Mouse (Mus musculus) MEL (cell line): ENCODE measurements around the gene Dctn5. TPM values are rescaled to one million over a fixed set of nuclear protein-coding genes. Genes with fewer than 3 reads are reported as not detected.

ENCODE experiments used
- DNase-seq: peaks from one replicate; pipeline ENCODE4 v3.0.0; 2011; ENCODE audit warnings: low read depth, low spot score
- H3K27ac ChIP-seq: 2 replicates; pipeline ENCODE4 v1.5.1; 2012; ENCODE audit warnings: low read depth, mild to moderate bottlenecking, control low read depth, low read length, moderate library complexity; ENCODE audit not compliant: control insufficient read depth
- H3K27me3 ChIP-seq, 2 experiments: fragments of 150-350 bp in 1 of 2; sonication (generic) in 1 of 2; 2 replicates each; pipeline ENCODE4 v1.6.1; 2012; ENCODE audit warnings: low read length in 2 of 2, mild to moderate bottlenecking in 2 of 2, improper control_type of control experiment in 1 of 2, moderate library complexity in 1 of 2; ENCODE audit not compliant: insufficient read depth in 2 of 2, control insufficient read depth in 1 of 2
- H3K36me3 ChIP-seq, 2 experiments: 2 replicates each; pipeline ENCODE4 v1.6.1; 2012 to 2014; ENCODE audit warnings: low read length in 2 of 2, improper control_type of control experiment in 1 of 2, inconsistent platforms in 1 of 2, mild to moderate bottlenecking in 1 of 2; ENCODE audit not compliant: insufficient read depth in 2 of 2, control insufficient read depth in 1 of 2
- H3K4me1 ChIP-seq, 2 experiments: fragments of 150-350 bp in 1 of 2; sonication (generic) in 1 of 2; 2 replicates each; pipeline ENCODE4 v1.6.1; 2012; ENCODE audit warnings: low read length in 2 of 2, improper control_type of control experiment in 1 of 2, mild to moderate bottlenecking in 1 of 2; ENCODE audit not compliant: insufficient read depth in 2 of 2, control insufficient read depth in 1 of 2
- H3K4me3 ChIP-seq, 2 experiments: fragments of 150-350 bp in 1 of 2; sonication (generic) in 1 of 2; 2 replicates each; pipeline ENCODE4 v1.5.1; 2012; ENCODE audit warnings: low read depth in 2 of 2, low read length in 2 of 2, mild to moderate bottlenecking in 2 of 2, moderate library complexity in 2 of 2, control low read depth in 1 of 2, improper control_type of control experiment in 1 of 2; ENCODE audit not compliant: control insufficient read depth in 1 of 2, insufficient read depth in 1 of 2
- H3K79me2 ChIP-seq: 2 replicates; pipeline ENCODE4 v1.6.1; 2012; ENCODE audit warnings: mild to moderate bottlenecking, low read length, moderate library complexity; ENCODE audit not compliant: control insufficient read depth, poor library complexity, insufficient read depth
- H3K9ac ChIP-seq: 2 replicates; pipeline ENCODE4 v1.6.1; 2012; ENCODE audit warnings: low read depth, mild to moderate bottlenecking, control low read depth, low read length, moderate library complexity; ENCODE audit not compliant: control insufficient read depth, poor library complexity, severe bottlenecking
- H3K9me3 ChIP-seq: fragments of 150-350 bp; sonication (generic); replicated peaks from 2 replicates; pipeline ENCODE4 v1.6.1; 2012; ENCODE audit warnings: mild to moderate bottlenecking, low read length, improper control_type of control experiment, moderate library complexity; ENCODE audit not compliant: insufficient read depth
- CHD2 ChIP-seq: IDR thresholded peaks from 2 replicates; pipeline ENCODE4 v1.6.1; 2011; ENCODE audit warnings: low read length, improper control_type of control experiment
- ELF1 ChIP-seq: IDR thresholded peaks from 2 replicates; pipeline ENCODE4 v1.6.1; 2014; ENCODE audit warnings: low read depth, mild to moderate bottlenecking, inconsistent platforms, low read length, improper control_type of control experiment, moderate library complexity
- EP300 ChIP-seq, 2 experiments: IDR thresholded peaks; 2 replicates each; pipeline ENCODE4 v1.6.1; 2011; ENCODE audit warnings: improper control_type of control experiment in 2 of 2, low read length in 2 of 2, low read depth in 1 of 2, mild to moderate bottlenecking in 1 of 2
- GABPA ChIP-seq: IDR thresholded peaks from 2 replicates; pipeline ENCODE4 v1.6.1; 2012; ENCODE audit warnings: low read depth, mild to moderate bottlenecking, inconsistent platforms, low read length, improper control_type of control experiment, moderate library complexity
- JUND ChIP-seq: IDR thresholded peaks from 2 replicates; pipeline ENCODE4 v1.6.1; 2011; ENCODE audit warnings: low read depth, mild to moderate bottlenecking, improper control_type of control experiment, low read length
- KAT2A ChIP-seq: conservative IDR thresholded peaks from 2 replicates; pipeline ENCODE4 v1.6.1; 2012; ENCODE audit warnings: low read depth, low read length, improper control_type of control experiment, inconsistent platforms
- MAX ChIP-seq: IDR thresholded peaks from 2 replicates; pipeline ENCODE4 v1.6.1; 2011; ENCODE audit warnings: low read length, improper control_type of control experiment
- MAZ ChIP-seq: IDR thresholded peaks from 2 replicates; pipeline ENCODE4 v1.6.1; 2012; ENCODE audit warnings: low read depth, mild to moderate bottlenecking, inconsistent platforms, low read length, improper control_type of control experiment
- MEF2A ChIP-seq: IDR thresholded peaks from 2 replicates; pipeline ENCODE4 v1.6.1; 2014; ENCODE audit warnings: low read depth, mild to moderate bottlenecking, inconsistent platforms, low read length, improper control_type of control experiment; ENCODE audit not compliant: poor library complexity, insufficient replicate concordance, severe bottlenecking; ENCODE audit errors: extremely low read depth
- MXI1 ChIP-seq: IDR thresholded peaks from 2 replicates; pipeline ENCODE4 v1.6.1; 2011; ENCODE audit warnings: mild to moderate bottlenecking, low read depth, low read length, improper control_type of control experiment
- MYC ChIP-seq: IDR thresholded peaks from 2 replicates; pipeline ENCODE4 v1.6.1; 2011; ENCODE audit warnings: low read depth, mild to moderate bottlenecking, low read length, improper control_type of control experiment, moderate library complexity
- NELFE ChIP-seq: IDR thresholded peaks from 2 replicates; pipeline ENCODE4 v1.6.1; 2011; ENCODE audit warnings: low read depth, low read length, improper control_type of control experiment
- NRF1 ChIP-seq: IDR thresholded peaks from 2 replicates; pipeline ENCODE4 v1.6.1; 2014; ENCODE audit warnings: low read depth, mild to moderate bottlenecking, inconsistent platforms, low read length, improper control_type of control experiment, moderate library complexity; ENCODE audit not compliant: poor library complexity, insufficient read depth, severe bottlenecking
- POLR2A ChIP-seq, 2 experiments: IDR thresholded peaks; 2 replicates each; pipeline ENCODE4 v1.6.1; 2011 to 2012; ENCODE audit warnings: low read length in 2 of 2, mild to moderate bottlenecking in 2 of 2, control low read depth in 1 of 2, improper control_type of control experiment in 1 of 2, low read depth in 1 of 2, moderate library complexity in 1 of 2; ENCODE audit not compliant: control insufficient read depth in 1 of 2, insufficient read depth in 1 of 2, poor library complexity in 1 of 2
- POLR2AphosphoS2 ChIP-seq: IDR thresholded peaks from 2 replicates; pipeline ENCODE4 v1.6.1; 2011; ENCODE audit warnings: low read length, improper control_type of control experiment
- POLR2AphosphoS5 ChIP-seq: IDR thresholded peaks from 2 replicates; pipeline ENCODE4 v1.6.1; 2012; ENCODE audit warnings: low read depth, borderline replicate concordance, mild to moderate bottlenecking, inconsistent platforms, low read length, moderate library complexity, mixed read lengths
- RAD21 ChIP-seq: IDR thresholded peaks from 2 replicates; pipeline ENCODE4 v1.6.1; 2011; ENCODE audit warnings: mild to moderate bottlenecking, low read depth, low read length, improper control_type of control experiment
- RCOR1 ChIP-seq: IDR thresholded peaks from 2 replicates; pipeline ENCODE4 v1.6.1; 2012; ENCODE audit warnings: low read depth, mild to moderate bottlenecking, inconsistent platforms, low read length, improper control_type of control experiment
- SIN3A ChIP-seq: IDR thresholded peaks from 2 replicates; pipeline ENCODE4 v1.6.1; 2012; ENCODE audit warnings: low read length, improper control_type of control experiment, inconsistent platforms
- TAL1 ChIP-seq: IDR thresholded peaks from 2 replicates; pipeline ENCODE4 v1.6.1; 2012; ENCODE audit warnings: mild to moderate bottlenecking, inconsistent platforms, low read length, moderate library complexity, mixed read lengths
- TBP ChIP-seq: IDR thresholded peaks from 2 replicates; pipeline ENCODE4 v1.8.0; 2011; ENCODE audit warnings: low read depth, low read length, improper control_type of control experiment
- TCF12 ChIP-seq: IDR thresholded peaks from 2 replicates; pipeline ENCODE4 v1.6.1; 2014; ENCODE audit warnings: low read depth, mild to moderate bottlenecking, inconsistent platforms, low read length, improper control_type of control experiment, moderate library complexity
- UBTF ChIP-seq: IDR thresholded peaks from 2 replicates; pipeline ENCODE4 v1.6.1; 2012; ENCODE audit warnings: low read depth, mild to moderate bottlenecking, inconsistent platforms, low read length, improper control_type of control experiment, moderate library complexity, borderline replicate concordance; ENCODE audit not compliant: insufficient read depth
- USF1 ChIP-seq: IDR thresholded peaks from 2 replicates; pipeline ENCODE4 v1.6.1; 2014; ENCODE audit warnings: low read depth, mild to moderate bottlenecking, inconsistent platforms, low read length, improper control_type of control experiment, moderate library complexity
- ZKSCAN1 ChIP-seq: IDR thresholded peaks from 2 replicates; pipeline ENCODE4 v1.6.1; 2012; ENCODE audit warnings: low read depth, mild to moderate bottlenecking, inconsistent platforms, low read length, improper control_type of control experiment, moderate library complexity
- ZNF384 ChIP-seq: IDR thresholded peaks from 2 replicates; pipeline ENCODE4 v1.6.1; 2012; ENCODE audit warnings: low read depth, mild to moderate bottlenecking, inconsistent platforms, low read length, improper control_type of control experiment
- polyA plus RNA-seq, 2 experiments: library from polyadenylated mRNA; stranded (reverse) in 1 of 2; unstranded in 1 of 2; fragments of >175 nt in 1 of 2; fragments of >200 nt in 1 of 2; gene quantifications; 2 replicates each; pipeline versions ENCODE4 v1.2.1 to v1.2.4; 2012; ENCODE audit warnings: low replicate concordance in 2 of 2, low read depth in 1 of 2; ENCODE audit not compliant: insufficient read length in 2 of 2, insufficient read depth in 1 of 2, missing spikeins in 1 of 2
- total RNA-seq: library from RNA; depleted of rRNA; stranded (reverse); fragments of 300-350 nt; gene quantifications from 2 replicates; pipeline ENCODE4 v1.2.3, GENCODE M21; 2012

The Dctn5 gene
- total and polyA plus RNA-seq, 3 experiments, result 54.2 to 203 (median 71.3) TPM

DNA sequence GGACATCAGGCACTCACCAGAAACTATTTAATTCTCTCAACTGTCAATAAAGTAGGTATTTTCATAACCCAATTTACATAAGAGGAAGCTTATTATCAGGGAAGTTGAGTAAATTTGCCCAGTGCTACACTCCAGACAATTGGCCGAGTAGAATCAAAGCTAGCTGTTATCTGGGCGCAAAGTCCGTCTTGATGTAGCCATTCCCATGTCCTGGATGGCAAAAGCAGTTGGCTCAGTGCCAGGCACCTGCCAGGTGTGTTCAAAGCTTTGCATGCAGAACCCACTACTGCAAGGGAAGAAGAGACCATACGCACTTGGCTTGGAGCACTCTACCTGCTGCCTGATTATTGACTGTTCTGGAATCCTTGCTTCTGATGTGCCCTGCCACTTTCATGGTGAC, 19.6 kb downstream of the Dctn5 start (continued):
- no peak for TF ChIP-seq GABPA

DNA sequence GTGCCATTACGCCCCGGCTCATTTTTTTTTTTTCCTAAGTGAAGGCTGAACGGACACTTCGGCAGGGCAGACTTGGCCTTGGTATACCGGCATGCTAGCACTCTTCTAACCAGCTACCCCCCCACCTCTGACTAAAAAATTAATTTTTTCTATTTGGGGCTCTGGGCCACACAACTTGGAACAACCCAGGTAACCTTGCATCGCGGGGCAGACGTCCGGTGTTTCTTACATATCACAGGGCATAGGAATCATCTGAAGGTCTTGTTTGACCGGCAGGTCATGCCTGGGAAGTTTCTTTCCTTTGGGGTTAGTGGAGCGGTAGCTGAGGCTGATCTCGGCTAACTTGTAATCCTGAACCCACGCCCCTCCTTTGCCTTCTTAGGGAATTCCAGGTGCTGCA, 25.6 kb downstream of the Dctn5 start:
- H3K27ac ChIP-seq, result peak overlapping the region; percentile 85

GRCm38 (mm10) chr7:122158915-122159902, 26.4 kb downstream of the Dctn5 start, which contains the start of gene Plk1:
Plk1 (plus strand) TSS chr7:122159439.
- peaks cover 8 to 19% of the 10 kb centered on the region in 2 experiments; a peak in 3 of 4 replicates for H3K4me1 ChIP-seq
- no peaks in the 10 kb centered on the region for H3K27me3 ChIP-seq
- peak within 1 kb of the TSS; percentile 65 to 98 for H3K4me3 ChIP-seq
- peaks cover 48% of the 10 kb centered on the region for H3K79me2 ChIP-seq
- H3K9ac ChIP-seq, result peak within 1 kb of the TSS; percentile 94
- peak within 1 kb of the TSS; percentile 85 for H3K27ac ChIP-seq
- peaks cover 3 to 19% of the 10 kb centered on the region in 2 experiments for H3K36me3 ChIP-seq
- DNase-seq, result peak; percentile 95
- no peaks in the 10 kb centered on the region for H3K9me3 ChIP-seq
- TF ChIP-seq RCOR1, result no peak
- TF ChIP-seq POLR2AphosphoS5, result no peak
- peak; percentile 77 for TF ChIP-seq MXI1
- TF ChIP-seq POLR2AphosphoS2, result peak; percentile 76
- peak; percentile 78 to 88 for TF ChIP-seq POLR2A (IDR thresholded peaks at IDR 0.05; ENCODE audit: control insufficient read depth in 1 of 2, insufficient read depth in 1 of 2, low read depth in 1 of 2, low read length in 2 of 2, poor library complexity in 1 of 2)
- no peak for TF ChIP-seq ELF1
- peak; percentile 96 for TF ChIP-seq SIN3A
- peak; percentile 80 for TF ChIP-seq NELFE
- TF ChIP-seq CHD2, result no peak
- TF ChIP-seq TCF12, result peak; percentile 37; the same call in 1 of the 2 replicates
- TF ChIP-seq TBP, result peak; percentile 70; the same call in 1 of the 2 replicates
- peak; percentile 69 for TF ChIP-seq NRF1
- TF ChIP-seq MEF2A, result no peak
- TF ChIP-seq KAT2A, result no peak; the same call in 1 of the 2 replicates
- no peak for TF ChIP-seq EP300 (IDR thresholded peaks at IDR 0.05; ENCODE audit: low read depth in 1 of 2, low read length in 2 of 2)
- TF ChIP-seq MAZ, result peak; percentile 52; the same call in 1 of the 2 replicates
- TF ChIP-seq JUND, result no peak
- peak; percentile 60; the same call in 1 of the 2 replicates for TF ChIP-seq MAX
- TF ChIP-seq ZKSCAN1, result no peak
- TF ChIP-seq UBTF, result 0 out of 2 replicates have a peak, but pooled peaks have one; percentile 50
- no peak for TF ChIP-seq TAL1
- no peak for TF ChIP-seq ZNF384
- TF ChIP-seq MYC, result peak; percentile 44; the same call in 1 of the 2 replicates
- TF ChIP-seq USF1, result no peak
- TF ChIP-seq RAD21, result no peak

More for the DNA sequence above, 25.6 kb downstream of the Dctn5 start:
- TF ChIP-seq UBTF (no peak), MXI1 (0 out of 2 replicates have a peak, but pooled peaks have one; percentile 0)
- no peaks in the 10 kb centered on the region for H3K27me3 ChIP-seq
- peaks cover 3 to 19% of the 10 kb centered on the region in 2 experiments for H3K36me3 ChIP-seq
- H3K4me1 ChIP-seq, result peaks cover 8 to 19% of the 10 kb centered on the region in 2 experiments; a peak in 3 of 4 replicates
- H3K9ac ChIP-seq, result peak overlapping the region; percentile 94
- no peaks in the 10 kb centered on the region for H3K9me3 ChIP-seq
- DNase-seq, result no peak
- peaks cover 48% of the 10 kb centered on the region for H3K79me2 ChIP-seq
- peak overlapping the region; percentile 65 to 98 for H3K4me3 ChIP-seq
